Mouse (Mus musculus): ENCODE results near the gene Vrtn.

Gene Vrtn

DNA sequence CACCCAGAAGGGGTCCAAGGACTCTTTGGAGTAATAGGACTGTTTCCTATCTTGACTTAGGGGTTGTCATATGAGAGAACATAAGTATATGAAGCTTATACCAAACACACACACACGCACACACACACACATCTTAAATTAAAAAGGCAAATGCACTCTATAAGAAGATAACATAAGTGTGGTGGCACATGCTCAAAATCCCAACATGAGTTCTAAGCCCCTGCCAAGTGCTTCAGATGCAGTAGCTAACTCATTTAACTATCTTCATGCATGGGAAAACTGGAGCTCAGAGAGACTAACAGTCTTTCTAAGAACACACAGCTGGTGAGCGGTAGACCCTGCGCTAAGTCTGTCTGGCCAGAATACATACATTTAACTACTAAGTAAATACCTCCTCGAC lies 46.7 kb downstream of the Vrtn start:
- in situ Hi-C loops (cut with MboI), result no loop called here

GRCm38 (mm10) chr12:84689051-84689450 lies 48.2 kb downstream of the Vrtn start:
- in situ Hi-C loops (cut with MboI), result no loop called here

GRCm38 (mm10) chr12:84691347-84691746 lies 50.5 kb downstream of the Vrtn start:
- in situ Hi-C loops (cut with MboI), result no loop called here

- in situ Hi-C loops (cut with MboI), result no loop called here
Measured at GRCm38 (mm10) chr12:84692141-84692540, 51.3 kb downstream of the Vrtn start.

DNA sequence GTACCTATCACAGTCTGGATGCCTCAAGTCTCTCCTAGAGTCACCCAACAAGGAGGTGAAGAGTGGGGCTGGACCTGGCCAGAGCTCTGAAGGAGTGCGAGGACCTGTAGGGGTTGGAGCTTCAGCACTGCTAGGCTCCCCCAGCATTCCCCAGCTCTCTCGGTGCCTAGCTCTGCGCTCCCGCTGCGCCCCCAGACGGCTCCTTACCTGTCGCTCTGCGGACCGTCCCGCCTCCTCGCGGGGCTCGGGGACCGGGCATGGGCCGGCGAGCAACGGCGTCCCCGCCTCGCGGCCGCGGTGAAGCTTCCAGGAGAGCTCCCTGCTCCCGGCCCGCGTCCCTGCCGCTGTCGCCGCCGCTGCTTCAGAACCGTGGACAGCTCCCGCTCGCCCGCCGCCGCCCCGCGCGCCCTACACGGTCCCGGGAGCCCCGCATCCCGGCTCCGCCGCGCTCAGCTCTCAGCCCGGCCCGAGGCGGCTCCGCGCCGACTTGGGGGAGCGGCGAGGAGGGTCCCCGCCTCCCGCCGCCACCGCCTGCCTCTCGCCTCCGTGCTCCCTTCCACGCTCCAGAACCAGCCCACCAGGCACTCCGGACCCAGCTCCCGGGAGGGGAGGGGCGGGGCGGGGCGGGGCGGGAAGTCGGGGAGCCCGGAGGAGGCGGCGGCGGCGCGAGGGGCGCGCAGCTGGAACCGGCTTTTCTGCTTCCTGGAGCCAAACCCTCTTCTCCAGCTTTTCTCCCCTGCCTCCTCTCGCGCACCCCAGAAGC lies 57.7 kb downstream of the Vrtn start, which contains the start of gene Syndig1l:
Gene Syndig1l (minus strand): TSS at position 513 of the 763 bp plus-strand sequence.
- in situ Hi-C loops (cut with MboI), result no loop called here

Measured in mature B cell (primary cell).